Mouse (Mus musculus) layer of hippocampus, postnatal 10 days (tissue): ENCODE results near the gene Klhl33. TPM values are rescaled to one million over a fixed set of nuclear protein-coding genes. Genes with fewer than 3 reads are reported as not detected.

ENCODE experiments used
- DNase-seq, 2 experiments: peaks; one replicate each; pipeline ENCODE4 v3.0.0; 2021; ENCODE audit warnings: low spot score in 2 of 2
- total RNA-seq, 2 experiments: library from RNA; stranded (reverse); gene quantifications; 2 replicates each; pipeline ENCODE4 v1.2.3; 2021

Gene Klhl33
- total RNA-seq, 2 experiments from 2014 or later, result 1.8 to 2.3 TPM

GRCm38 (mm10) chr14:50855788-50856187 lies 41.5 kb downstream of the Klhl33 start:
- DNase-seq, result no peak

Other genes with a start within 250 kb of the Klhl33 start
- gene Olfr747, start 204.3 kb downstream of the Klhl33 start, total RNA-seq, result not detected
- gene Olfr748, start 190.1 kb downstream of the Klhl33 start, total RNA-seq, result not detected
- not detected for gene Olfr749, start 152.4 kb downstream of the Klhl33 start, total RNA-seq
- gene Ttc5, start 112.0 kb downstream of the Klhl33 start, total RNA-seq, result 10 to 100 TPM; 77.0 to 83.5 TPM
- gene Ccnb1ip1, start 89.8 kb downstream of the Klhl33 start, total RNA-seq, result not detected
- gene Parp2, start 89.7 kb downstream of the Klhl33 start, total RNA-seq, result 10 to 100 TPM; 23.7 to 41.6 TPM
- gene Tep1, start 26.9 kb downstream of the Klhl33 start, total RNA-seq, result 1 to 10 TPM; 4.4 to 4.8 TPM
- 10 to 100 TPM; 33.9 to 40.2 TPM for gene Osgep, start 27.4 kb upstream of the Klhl33 start, total RNA-seq
- 10 to 100 TPM; 71.7 to 78.2 TPM for gene Apex1, start 27.5 kb upstream of the Klhl33 start, total RNA-seq
- gene Pip4p1, start 33.3 kb upstream of the Klhl33 start, total RNA-seq, result 10 to 100 TPM; 72.7 to 85.3 TPM
- 10 to 100 TPM; 17.1 to 21.5 TPM for gene Pnp, start 33.6 kb upstream of the Klhl33 start, total RNA-seq
- gene Gm49342, start 47.0 kb upstream of the Klhl33 start, total RNA-seq, result 10 to 100 TPM in 1 of 2 experiments, 1 to 10 TPM in 1; 9.2 to 11.1 TPM
- gene Pnp2, start 58.5 kb upstream of the Klhl33 start, total RNA-seq, result 1 to 10 TPM; 1.0 to 1.7 TPM
- under 1 TPM in 1 of 2 experiments, not detected in 1; 0.22 TPM for gene Rnase10, start 110.2 kb upstream of the Klhl33 start, total RNA-seq
- gene Rnase9, start 144.4 kb upstream of the Klhl33 start, total RNA-seq, result not detected
- gene Rnase11, start 152.7 kb upstream of the Klhl33 start, total RNA-seq, result not detected
- gene Rnase12, start 160.2 kb upstream of the Klhl33 start, total RNA-seq, result not detected
- gene Olfr750, start 176.9 kb upstream of the Klhl33 start, total RNA-seq, result not detected
- gene Rnase4, start 193.6 kb upstream of the Klhl33 start, total RNA-seq, result 10 to 100 TPM; 16.2 to 17.8 TPM
- 1 to 10 TPM; 3.0 to 4.1 TPM for gene Ang, start 193.6 kb upstream of the Klhl33 start, total RNA-seq
- gene Eddm3b, start 216.9 kb upstream of the Klhl33 start, total RNA-seq, result not detected
- under 1 TPM; 0.31 to 0.34 TPM for gene Rnase6, start 226.4 kb upstream of the Klhl33 start, total RNA-seq
- gene Rnase1, start 249.3 kb upstream of the Klhl33 start, total RNA-seq, result 1 to 10 TPM in 1 of 2 experiments, under 1 TPM in 1; 0.91 to 1.2 TPM